Mouse (Mus musculus) spleen, adult 2 months (tissue): ENCODE results near the gene Rbpms2.

Experiments used
- CTCF ChIP-seq: fragments of 200-500 bp; IDR thresholded peaks from 2 replicates; pipeline ENCODE4 v1.5.1; 2011; ENCODE audit warnings: mild to moderate bottlenecking, inconsistent platforms; ENCODE audit not compliant: insufficient read depth, insufficient read length, insufficient replicate concordance; ENCODE audit errors: extremely low read depth
- POLR2A ChIP-seq: fragments of 200-500 bp; IDR thresholded peaks from 2 replicates; pipeline ENCODE4 v1.6.1; 2011; ENCODE audit warnings: low read depth, low read length, inconsistent platforms

GRCm38 (mm10) chr9:65592721-65593120, 36.7 kb upstream of the Rbpms2 start:
- no peak for TF ChIP-seq CTCF
- TF ChIP-seq POLR2A = no peak
